Mouse (Mus musculus) liver, embryonic 11.5 days (tissue): ENCODE results near the gene Hcrtr1. TPM values are rescaled to one million over a fixed set of nuclear protein-coding genes. Genes with fewer than 3 reads are reported as not detected.
A peak's percentile ranks its signal among the peaks of the same experiment; 100 is the strongest.

Experiments
- ATAC-seq: fragments of 200-750 bp; cut with Nextera tagmentation; replicated peaks from 2 replicates; pipeline ENCODE4 v1.8.0; 2017; ENCODE audit warnings: moderate number of reproducible peaks, mild to moderate bottlenecking, moderate TSS enrichment, moderate library complexity; ENCODE audit not compliant: low FRiP score
- DNase-seq: peaks from one replicate; pipeline ENCODE4 v3.0.0-alpha.2; 2017; ENCODE audit warnings: low spot score
- H3K27ac ChIP-seq: fragments of 300-500 bp; sonication (generic); 2 replicates; pipeline ENCODE4 v1.5.1; 2014; ENCODE audit warnings: mild to moderate bottlenecking, low read depth, low read length, control low read depth
- H3K27me3 ChIP-seq: fragments of 300-500 bp; sonication (generic); replicated peaks from 2 replicates; pipeline ENCODE4 v1.6.1; 2014; ENCODE audit warnings: low read length, mixed read lengths; ENCODE audit not compliant: control insufficient read depth, insufficient read depth
- H3K36me3 ChIP-seq: fragments of 300-500 bp; sonication (generic); 2 replicates; pipeline ENCODE4 v1.6.1; 2014; ENCODE audit warnings: mild to moderate bottlenecking, low read length, moderate library complexity, mixed read lengths; ENCODE audit not compliant: control insufficient read depth, insufficient read depth
- H3K4me1 ChIP-seq: fragments of 300-500 bp; sonication (generic); replicated peaks from 2 replicates; pipeline ENCODE4 v1.6.1; 2014; ENCODE audit warnings: low read length, mixed read lengths; ENCODE audit not compliant: control insufficient read depth, insufficient read depth
- H3K4me2 ChIP-seq: fragments of 300-500 bp; sonication (generic); 2 replicates; pipeline ENCODE4 v1.6.1; 2014; ENCODE audit warnings: mild to moderate bottlenecking, control low read depth, moderate library complexity
- H3K4me3 ChIP-seq: fragments of 300-500 bp; sonication (generic); 2 replicates; pipeline ENCODE4 v1.5.1; 2014; ENCODE audit warnings: low read depth, low read length, control low read depth
- H3K9ac ChIP-seq: fragments of 300-500 bp; sonication (generic); 2 replicates; pipeline ENCODE4 v1.6.1; 2014; ENCODE audit warnings: low read depth, low read length, control low read depth
- H3K9me3 ChIP-seq: fragments of 300-500 bp; sonication (generic); 2 replicates; pipeline ENCODE4 v1.6.1; 2016; ENCODE audit warnings: low read length, inconsistent platforms, mixed read lengths; ENCODE audit not compliant: control insufficient read depth
- WGBS: fragments of 180-500 bp; shearing (Covaris S2); extraction: QIAGEN DNeasy Blood & Tissue Kit; methylation state at CpG from one replicate; pipeline ENCODE4 v1.1.7; 2014; 5-methylcytosine and 5-hydroxymethylcytosine counted together
- polyA plus RNA-seq: library from polyadenylated mRNA; unstranded; fragments of >200 nt; fragmentation: Nextera tagmentation; extraction: Ambion mirVana; gene quantifications from 2 replicates; pipeline ENCODE4 v1.2.1, GENCODE M21; 2014

Hcrtr1 gene
- polyA plus RNA-seq = 0.12 and 0.30 TPM in 2 replicates

DNA sequence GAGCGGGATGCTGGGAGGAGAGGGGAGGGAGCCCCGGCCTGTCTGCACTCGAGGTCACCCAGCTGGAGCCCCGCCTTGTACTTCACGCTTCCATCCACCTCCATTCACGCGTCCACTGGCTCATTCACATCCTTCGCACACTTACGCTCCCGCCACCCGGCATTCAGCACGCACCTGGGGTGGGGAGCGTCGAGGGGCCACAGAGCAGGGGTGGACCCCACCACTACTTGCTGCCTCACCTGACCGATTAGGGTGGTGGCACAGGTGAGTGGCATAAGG lies at the start of gene Hcrtr1:
Gene Hcrtr1, minus strand, starts transcription at position 146 of the 279 bp plus-strand sequence.
- DNase-seq (no peak), ATAC-seq (no peak)
- no peak within 1 kb of the TSS for H3K27ac ChIP-seq
- peaks cover 62% of the 10 kb centered on the region for H3K27me3 ChIP-seq
- H3K4me2 ChIP-seq = peak within 1 kb of the TSS; percentile 52
- no peak within 1 kb of the TSS for H3K9ac ChIP-seq
- peaks cover 6% of the 10 kb centered on the region for H3K4me1 ChIP-seq
- peak within 1 kb of the TSS; percentile 32 for H3K4me3 ChIP-seq
- 4% methylated on average over 15 of the region's 15 CpGs for WGBS
- no peaks in the 10 kb centered on the region for H3K36me3 ChIP-seq
- H3K9me3 ChIP-seq = no peaks in the 10 kb centered on the region

DNA sequence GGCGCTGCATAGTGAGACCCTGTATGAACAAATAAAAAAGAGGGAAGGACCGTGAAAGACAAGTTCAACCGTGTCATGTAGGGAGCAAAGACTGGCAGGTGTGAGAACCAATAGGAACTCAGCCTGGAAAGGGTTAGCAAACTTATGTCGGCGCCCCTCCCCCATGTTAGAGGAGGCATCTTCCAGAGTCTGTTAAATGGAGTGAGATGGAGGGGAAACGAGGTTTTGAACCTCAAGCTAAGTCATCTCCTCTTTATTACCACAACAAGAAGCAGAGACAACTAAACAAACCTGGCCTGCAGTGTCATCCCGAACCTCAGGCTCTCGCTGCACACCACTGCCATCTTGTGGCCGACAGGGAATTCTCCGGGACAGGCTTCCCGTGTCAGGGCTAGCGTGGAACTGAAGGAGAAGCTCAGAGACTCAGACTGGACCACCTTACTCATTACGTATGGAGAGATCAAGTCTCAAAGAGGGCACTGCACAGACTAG lies 49.7 kb upstream of the Hcrtr1 start:
- no peak overlapping the region for H3K9ac ChIP-seq
- DNase-seq (peak; percentile 74), ATAC-seq (peak; percentile 41; the same call in 1 of the 2 replicates)
- no peaks in the 10 kb centered on the region for H3K36me3 ChIP-seq
- no peaks in the 10 kb centered on the region for H3K27me3 ChIP-seq
- WGBS = 4% methylated on average over 13 of the region's 13 CpGs
- H3K4me2 ChIP-seq = peak overlapping the region; percentile 39; the same call in 1 of the 2 replicates
- H3K4me3 ChIP-seq = no peak overlapping the region
- H3K9me3 ChIP-seq = no peaks in the 10 kb centered on the region
- no peak overlapping the region for H3K27ac ChIP-seq
- no peaks in the 10 kb centered on the region for H3K4me1 ChIP-seq

DNA sequence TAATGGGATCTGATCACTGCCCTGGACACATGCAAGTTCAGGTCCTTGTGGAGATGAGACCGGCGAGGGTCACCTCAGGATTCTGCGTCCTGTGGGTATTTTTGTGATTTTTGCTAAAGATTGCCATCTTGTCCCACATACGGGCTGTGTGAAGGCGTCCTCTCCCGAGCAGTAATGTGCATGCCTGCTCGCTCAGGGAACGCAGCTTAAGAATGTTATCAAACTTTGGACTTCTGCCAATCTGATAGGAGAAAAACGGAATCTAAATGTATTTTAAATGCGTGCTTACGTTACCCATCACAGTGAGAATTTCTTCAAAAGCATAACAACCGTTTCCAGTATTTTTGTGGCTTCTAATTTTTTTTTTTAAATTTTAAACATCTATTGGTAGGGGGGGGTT lies 47.7 kb upstream of the Hcrtr1 start:
- ATAC-seq (no peak), DNase-seq (no peak)
- H3K36me3 ChIP-seq = no peaks in the 10 kb centered on the region
- H3K9me3 ChIP-seq = no peaks in the 10 kb centered on the region
- no peak overlapping the region for H3K4me2 ChIP-seq
- WGBS = 75% methylated on average over 12 of the region's 12 CpGs
- no peak overlapping the region for H3K9ac ChIP-seq
- no peaks in the 10 kb centered on the region for H3K27me3 ChIP-seq
- H3K27ac ChIP-seq = no peak overlapping the region
- no peak overlapping the region for H3K4me3 ChIP-seq
- no peaks in the 10 kb centered on the region for H3K4me1 ChIP-seq

DNA sequence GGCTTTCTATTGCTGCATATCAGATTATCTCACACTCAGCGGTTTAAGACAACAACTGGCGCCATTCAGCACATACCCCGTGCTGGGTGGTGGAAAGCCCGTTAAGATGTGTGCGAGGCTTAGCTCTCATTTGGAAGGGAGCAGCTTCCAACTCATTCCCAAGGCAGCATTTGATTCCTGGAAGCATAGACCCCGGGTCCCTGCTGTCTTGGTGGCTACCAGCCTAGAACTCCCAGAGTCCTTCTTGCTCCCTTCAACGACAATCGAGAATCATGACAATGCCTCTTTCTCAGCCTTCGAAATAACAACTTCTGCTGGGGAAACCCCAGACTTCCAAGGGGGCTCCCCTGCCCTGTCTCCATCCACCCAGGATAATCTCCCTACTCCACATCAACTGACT lies 47.3 kb upstream of the Hcrtr1 start:
- WGBS = 70% methylated on average over 9 of the region's 9 CpGs
- ATAC-seq = no peak
- H3K27me3 ChIP-seq = no peaks in the 10 kb centered on the region; the same call in 1 of the 2 replicates

DNA sequence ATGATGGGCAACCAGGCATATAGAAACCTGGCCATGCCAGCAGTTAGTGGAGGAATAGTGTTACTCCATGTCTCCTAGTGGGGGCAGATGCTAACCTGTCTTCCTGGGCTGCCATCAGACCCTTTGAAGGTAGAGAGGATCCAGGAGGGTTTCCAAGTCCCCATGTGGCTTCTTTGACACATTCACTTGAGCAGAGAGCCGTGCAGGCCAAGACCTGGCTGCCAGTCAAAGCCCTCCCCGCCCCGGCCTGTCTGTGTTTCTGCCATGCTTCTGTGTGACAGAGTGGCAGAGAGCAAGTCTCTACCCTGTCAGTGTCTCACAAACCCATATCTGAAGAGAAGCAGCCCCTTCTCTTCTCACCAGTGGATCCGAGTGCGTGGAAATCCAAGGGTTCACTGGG lies 44.7 kb upstream of the Hcrtr1 start:
- Histone ChIP-seq H3K27ac (no peak overlapping the region), H3K4me3 (no peak overlapping the region), H3K36me3 (no peaks in the 10 kb centered on the region), H3K9ac (no peak overlapping the region), H3K4me1 (no peaks in the 10 kb centered on the region), H3K9me3 (no peaks in the 10 kb centered on the region), H3K27me3 (no peaks in the 10 kb centered on the region; the same call in 1 of the 2 replicates), H3K4me2 (no peak overlapping the region)
- no peak for ATAC-seq
- no peak for DNase-seq
- 84% methylated on average over 5 of the region's 5 CpGs for WGBS

More for the DNA sequence above, 47.3 kb upstream of the Hcrtr1 start:
- Histone ChIP-seq H3K4me2 (no peak overlapping the region), H3K36me3 (no peaks in the 10 kb centered on the region), H3K27ac (no peak overlapping the region), H3K4me1 (no peaks in the 10 kb centered on the region), H3K4me3 (no peak overlapping the region), H3K9ac (no peak overlapping the region), H3K9me3 (no peaks in the 10 kb centered on the region)
- DNase-seq = no peak

DNA sequence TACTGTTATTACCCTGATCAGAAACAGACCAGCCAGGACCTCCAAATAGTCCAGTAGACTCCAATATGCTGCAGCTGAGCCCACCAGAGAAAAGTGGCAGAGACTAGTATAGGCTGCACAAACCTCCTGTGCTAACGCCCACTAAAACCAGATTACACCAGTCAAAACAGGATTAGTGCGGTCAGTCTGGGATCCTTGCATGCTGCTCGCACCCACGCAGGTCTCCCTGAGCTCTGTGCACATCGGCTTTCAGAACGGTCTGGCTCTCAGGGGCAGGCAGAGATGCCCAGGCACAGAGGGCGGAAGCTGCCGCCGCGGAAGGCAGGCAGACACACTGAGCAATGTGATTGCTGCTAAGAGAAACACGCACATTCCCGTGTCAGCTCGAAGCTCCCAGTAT lies 43.9 kb upstream of the Hcrtr1 start:
- ATAC-seq = no peak
- 70% methylated on average over 13 of the region's 13 CpGs for WGBS

DNA sequence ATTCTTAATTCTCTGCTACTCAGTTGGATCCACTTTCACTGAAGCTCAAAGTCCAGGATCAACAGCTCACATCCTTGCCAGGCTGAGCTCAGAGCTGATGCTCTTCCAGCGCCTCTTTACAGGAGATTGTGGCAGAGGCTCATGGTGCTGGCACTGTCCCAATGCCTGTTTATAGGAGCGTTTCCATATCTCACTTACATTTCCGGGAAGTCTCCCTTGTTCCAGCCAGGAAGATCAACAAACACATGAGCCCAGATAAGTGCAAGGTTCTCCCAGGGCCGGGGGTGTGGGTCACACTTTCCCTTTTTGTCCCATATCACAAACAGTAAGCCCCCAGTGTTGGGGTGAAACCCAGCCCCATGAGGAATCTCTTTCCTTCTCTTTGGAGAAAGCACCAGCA lies 42.7 kb upstream of the Hcrtr1 start:
- Histone ChIP-seq H3K9me3 (no peaks in the 10 kb centered on the region), H3K4me2 (no peak overlapping the region), H3K27ac (no peak overlapping the region), H3K4me3 (no peak overlapping the region), H3K4me1 (no peaks in the 10 kb centered on the region), H3K36me3 (no peaks in the 10 kb centered on the region), H3K9ac (no peak overlapping the region), H3K27me3 (peaks cover 3% of the 10 kb centered on the region; the same call in 1 of the 2 replicates)
- no peak for ATAC-seq
- WGBS = 46% methylated on average over 4 of the region's 4 CpGs
- no peak for DNase-seq

More for the DNA sequence above, 43.9 kb upstream of the Hcrtr1 start:
- Histone ChIP-seq H3K4me1 (no peaks in the 10 kb centered on the region), H3K9ac (no peak overlapping the region), H3K27me3 (no peaks in the 10 kb centered on the region; the same call in 1 of the 2 replicates), H3K4me2 (no peak overlapping the region), H3K9me3 (no peaks in the 10 kb centered on the region), H3K27ac (no peak overlapping the region), H3K4me3 (no peak overlapping the region), H3K36me3 (no peaks in the 10 kb centered on the region)
- no peak for DNase-seq

DNA sequence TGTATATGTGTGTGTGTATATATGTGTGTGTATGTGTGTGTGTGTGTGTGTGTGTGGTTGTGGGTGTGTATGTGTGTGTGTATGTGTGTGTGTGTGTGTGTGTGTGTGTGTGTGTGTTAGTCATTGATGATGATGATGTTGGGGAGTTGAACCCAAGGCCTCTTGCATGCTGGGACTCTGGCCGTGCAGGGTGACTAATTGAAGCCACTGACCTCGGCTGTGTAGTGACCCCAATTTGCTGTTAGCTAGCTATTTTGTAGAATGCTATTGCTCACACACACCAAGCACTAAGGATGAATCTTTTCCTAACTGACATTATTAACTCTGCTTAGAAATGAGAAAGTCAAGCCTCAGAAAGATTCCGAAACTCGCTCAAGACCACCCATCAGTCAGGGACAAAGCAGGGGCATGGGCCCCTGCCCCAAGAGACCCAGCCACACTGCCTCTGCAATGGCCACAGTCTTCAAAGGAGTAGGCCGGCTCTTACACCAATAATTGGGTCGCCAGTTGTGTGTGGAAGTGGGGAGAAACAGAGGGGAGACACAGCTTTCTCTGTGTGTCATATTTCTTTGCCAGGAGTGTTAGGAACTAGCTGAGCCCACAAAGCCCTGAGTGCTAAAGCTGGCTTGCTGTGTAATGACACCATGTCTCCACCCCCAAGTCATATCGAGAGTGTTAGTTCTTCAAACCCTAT lies 41.9 kb upstream of the Hcrtr1 start:
- H3K9ac ChIP-seq = no peak overlapping the region

DNA sequence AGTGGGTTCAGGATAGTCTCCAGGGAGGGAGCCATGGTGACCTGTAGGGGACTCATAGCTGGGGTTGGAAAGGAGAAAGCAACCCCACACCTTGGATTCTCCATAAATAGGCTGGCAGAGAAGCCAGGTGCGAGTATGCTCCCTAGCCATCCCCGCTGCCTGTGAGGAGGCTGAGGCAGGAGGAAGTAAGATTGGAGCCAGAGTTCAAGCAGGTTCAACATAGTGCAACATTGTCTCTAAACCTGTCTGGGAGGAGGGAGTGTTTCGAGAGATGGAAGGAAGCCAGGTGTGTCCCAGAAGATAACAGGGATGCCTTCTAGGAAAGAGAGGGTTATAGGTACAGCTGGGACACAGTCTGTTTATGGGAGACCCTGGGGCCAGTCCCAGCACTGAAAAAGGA lies 40.7 kb upstream of the Hcrtr1 start:
- Histone ChIP-seq H3K27me3 (peaks cover 13% of the 10 kb centered on the region), H3K4me2 (no peak overlapping the region), H3K4me3 (no peak overlapping the region), H3K9ac (no peak overlapping the region), H3K9me3 (no peaks in the 10 kb centered on the region), H3K27ac (no peak overlapping the region), H3K4me1 (peaks cover 10% of the 10 kb centered on the region), H3K36me3 (no peaks in the 10 kb centered on the region)
- DNase-seq = no peak
- ATAC-seq = no peak
- WGBS = 74% methylated on average over 3 of the region's 3 CpGs

More for the DNA sequence above, 41.9 kb upstream of the Hcrtr1 start:
- DNase-seq (no peak), ATAC-seq (no peak)
- H3K4me3 ChIP-seq = no peak overlapping the region
- H3K4me1 ChIP-seq = no peaks in the 10 kb centered on the region
- no peaks in the 10 kb centered on the region for H3K9me3 ChIP-seq
- 69% methylated on average over 7 of the region's 7 CpGs for WGBS
- no peak overlapping the region for H3K4me2 ChIP-seq
- H3K27ac ChIP-seq = no peak overlapping the region
- peaks cover 3% of the 10 kb centered on the region; the same call in 1 of the 2 replicates for H3K27me3 ChIP-seq
- H3K36me3 ChIP-seq = no peaks in the 10 kb centered on the region
